Mouse (Mus musculus) lung, postnatal 0 days (tissue): ENCODE data around the gene Ntrk3. TPM values are rescaled to one million over a fixed set of nuclear protein-coding genes. Genes with fewer than 3 reads are reported as not detected.
A peak's percentile ranks its signal among the peaks of the same experiment; 100 is the strongest.

Experiments used
- ATAC-seq: fragments of 200-750 bp; cut with Nextera tagmentation; 2 replicates; pipeline ENCODE4 v1.8.0; 2017; ENCODE audit warnings: moderate library complexity
- DNase-seq: peaks from one replicate; pipeline ENCODE4 v3.0.0-alpha.2; 2016; ENCODE audit warnings: low spot score
- H3K27ac ChIP-seq: fragments of 300-500 bp; sonication (generic); 2 replicates; pipeline ENCODE4 v1.5.1; 2014; ENCODE audit warnings: antibody characterized with exemption, mild to moderate bottlenecking, low read length, mixed read lengths
- H3K27me3 ChIP-seq: fragments of 300-500 bp; sonication (generic); replicated peaks from 2 replicates; pipeline ENCODE4 v1.6.1; 2014; ENCODE audit warnings: low read length, mixed read lengths; ENCODE audit not compliant: insufficient read depth
- H3K36me3 ChIP-seq: fragments of 300-500 bp; sonication (generic); 2 replicates; pipeline ENCODE4 v1.6.1; 2014; ENCODE audit warnings: low read length, mixed read lengths; ENCODE audit not compliant: insufficient read depth
- H3K4me1 ChIP-seq: fragments of 300-500 bp; sonication (generic); 2 replicates; pipeline ENCODE4 v1.6.1; 2014; ENCODE audit warnings: antibody characterized with exemption, low read depth, low read length, mixed read lengths; ENCODE audit not compliant: insufficient read depth
- H3K4me2 ChIP-seq: fragments of 300-500 bp; sonication (generic); replicated peaks from 2 replicates; pipeline ENCODE4 v1.6.1; 2014; ENCODE audit warnings: low read depth, mild to moderate bottlenecking, low read length, moderate library complexity, mixed read lengths
- H3K4me3 ChIP-seq: fragments of 300-500 bp; sonication (generic); 2 replicates; pipeline ENCODE4 v1.5.1; 2014; ENCODE audit warnings: low read depth, low read length
- H3K9ac ChIP-seq: fragments of 300-500 bp; sonication (generic); replicated peaks from 2 replicates; pipeline ENCODE4 v1.6.1; 2014; ENCODE audit warnings: low read depth, mild to moderate bottlenecking
- H3K9me3 ChIP-seq: fragments of 300-500 bp; sonication (generic); 2 replicates; pipeline ENCODE4 v1.6.1; 2016; ENCODE audit warnings: low read length, mixed read lengths
- CTCF ChIP-seq: IDR thresholded peaks from 2 replicates; pipeline ENCODE4 v1.5.1; 2016; ENCODE audit warnings: antibody characterized with exemption, mild to moderate bottlenecking
- EP300 ChIP-seq: IDR thresholded peaks from 2 replicates; pipeline ENCODE4 v1.6.1; 2016; ENCODE audit warnings: antibody characterized with exemption, mild to moderate bottlenecking, control low read depth
- WGBS: fragments of 180-500 bp; shearing (Covaris S2); extraction: QIAGEN DNeasy Blood & Tissue Kit; methylation state at CpG from one replicate; pipeline ENCODE4 v1.1.7; 2014; 5-methylcytosine and 5-hydroxymethylcytosine counted together
- polyA plus RNA-seq: library from polyadenylated mRNA; unstranded; fragments of >200 nt; fragmentation: Nextera tagmentation; extraction: Ambion mirVana; gene quantifications from 2 replicates; pipeline ENCODE4 v1.2.1, GENCODE M21; 2015

Gene Ntrk3
- polyA plus RNA-seq, 1 experiment from 2014 or later: 1.3 TPM

GRCm38 (mm10) chr7:78589766-78590165 lies 148.0 kb downstream of the Ntrk3 start:
- no peak overlapping the region for H3K4me2 ChIP-seq
- DNase-seq (no peak), ATAC-seq (no peak)
- 69% methylated on average over 7 of the region's 7 CpGs for WGBS
- H3K27ac ChIP-seq: no peak overlapping the region
- H3K4me3 ChIP-seq: no peak overlapping the region
- no peak for TF ChIP-seq CTCF
- no peak for TF ChIP-seq EP300
- no peaks in the 10 kb centered on the region for H3K9me3 ChIP-seq
- H3K36me3 ChIP-seq: no peaks in the 10 kb centered on the region
- no peaks in the 10 kb centered on the region for H3K27me3 ChIP-seq
- no peaks in the 10 kb centered on the region for H3K4me1 ChIP-seq
- no peak overlapping the region for H3K9ac ChIP-seq

GRCm38 (mm10) chr7:78586800-78587199 lies 151.0 kb downstream of the Ntrk3 start:
- H3K4me2 ChIP-seq: no peak overlapping the region
- 18% methylated on average over 3 of the region's 3 CpGs for WGBS
- H3K27me3 ChIP-seq: no peaks in the 10 kb centered on the region
- TF ChIP-seq EP300 (no peak), CTCF (peak; percentile 9; the same call in 1 of the 2 replicates)
- H3K4me1 ChIP-seq: no peaks in the 10 kb centered on the region
- H3K27ac ChIP-seq: no peak overlapping the region
- H3K9me3 ChIP-seq: no peaks in the 10 kb centered on the region
- no peak overlapping the region for H3K9ac ChIP-seq
- DNase-seq (no peak), ATAC-seq (no peak)
- H3K36me3 ChIP-seq: no peaks in the 10 kb centered on the region
- no peak overlapping the region for H3K4me3 ChIP-seq

GRCm38 (mm10) chr7:78585960-78586359 lies 151.9 kb downstream of the Ntrk3 start:
- Histone ChIP-seq H3K9ac (no peak overlapping the region), H3K4me3 (no peak overlapping the region), H3K4me1 (no peaks in the 10 kb centered on the region), H3K9me3 (no peaks in the 10 kb centered on the region), H3K36me3 (no peaks in the 10 kb centered on the region), H3K27ac (no peak overlapping the region), H3K4me2 (no peak overlapping the region), H3K27me3 (no peaks in the 10 kb centered on the region)
- 52% methylated on average over 7 of the region's 7 CpGs for WGBS
- TF ChIP-seq EP300: no peak
- DNase-seq (no peak), ATAC-seq (no peak)

- DNase-seq: no peak
- Histone ChIP-seq H3K9ac (no peak overlapping the region), H3K4me3 (no peak overlapping the region), H3K36me3 (no peaks in the 10 kb centered on the region), H3K4me1 (no peaks in the 10 kb centered on the region), H3K27me3 (peaks cover 6% of the 10 kb centered on the region; the same call in 1 of the 2 replicates), H3K4me2 (no peak overlapping the region), H3K27ac (no peak overlapping the region), H3K9me3 (no peaks in the 10 kb centered on the region)
- TF ChIP-seq CTCF (no peak), EP300 (no peak)
- 69% methylated on average over 2 of the region's 2 CpGs for WGBS
- no peak for ATAC-seq
These were observed 152.9 kb downstream of the Ntrk3 start for GRCm38 (mm10) chr7:78584936-78585335.

- H3K4me3 ChIP-seq: no peak overlapping the region
- no peaks in the 10 kb centered on the region for H3K36me3 ChIP-seq
- H3K27ac ChIP-seq: no peak overlapping the region
- no peak for DNase-seq
- peaks cover 10% of the 10 kb centered on the region; the same call in 1 of the 2 replicates for H3K27me3 ChIP-seq
- TF ChIP-seq EP300: no peak
- peak; percentile 28; the same call in 1 of the 2 replicates for TF ChIP-seq CTCF
- no peak for ATAC-seq
- no peaks in the 10 kb centered on the region for H3K9me3 ChIP-seq
- WGBS: 7% methylated on average over 3 of the region's 3 CpGs
- H3K9ac ChIP-seq: no peak overlapping the region
- no peaks in the 10 kb centered on the region for H3K4me1 ChIP-seq
- H3K4me2 ChIP-seq: no peak overlapping the region
These were observed 153.3 kb downstream of the Ntrk3 start for GRCm38 (mm10) chr7:78584499-78584898.

GRCm38 (mm10) chr7:78583678-78584077 lies 154.1 kb downstream of the Ntrk3 start:
- H3K27me3 ChIP-seq: peaks cover 19% of the 10 kb centered on the region
- no peak overlapping the region for H3K4me2 ChIP-seq
- no peak for ATAC-seq
- 42% methylated on average over 6 of the region's 6 CpGs for WGBS
- no peak overlapping the region for H3K9ac ChIP-seq
- no peak for DNase-seq
- H3K27ac ChIP-seq: no peak overlapping the region
- H3K4me3 ChIP-seq: no peak overlapping the region
- no peak for TF ChIP-seq EP300
- no peak for TF ChIP-seq CTCF
- H3K36me3 ChIP-seq: no peaks in the 10 kb centered on the region
- no peaks in the 10 kb centered on the region for H3K9me3 ChIP-seq
- H3K4me1 ChIP-seq: no peaks in the 10 kb centered on the region

GRCm38 (mm10) chr7:78581341-78581740 lies 156.5 kb downstream of the Ntrk3 start:
- 29% methylated on average over 1 of the region's 1 CpGs for WGBS
- no peaks in the 10 kb centered on the region for H3K4me1 ChIP-seq
- no peaks in the 10 kb centered on the region for H3K36me3 ChIP-seq
- ATAC-seq (no peak), DNase-seq (no peak)
- peaks cover 40% of the 10 kb centered on the region for H3K27me3 ChIP-seq
- no peak overlapping the region for H3K4me2 ChIP-seq
- no peak for TF ChIP-seq CTCF
- TF ChIP-seq EP300: no peak
- no peak overlapping the region for H3K9ac ChIP-seq
- H3K4me3 ChIP-seq: no peak overlapping the region
- no peak overlapping the region for H3K27ac ChIP-seq
- no peaks in the 10 kb centered on the region for H3K9me3 ChIP-seq
